Mouse (Mus musculus) heart, adult 9 months (tissue): ENCODE data around the gene Top2b.

Source experiments
- DNase-seq, 2 experiments: peaks; one replicate each; pipeline ENCODE4 v3.0.0; 2022; ENCODE audit warnings: low spot score in 2 of 2

The Top2b gene

DNA sequence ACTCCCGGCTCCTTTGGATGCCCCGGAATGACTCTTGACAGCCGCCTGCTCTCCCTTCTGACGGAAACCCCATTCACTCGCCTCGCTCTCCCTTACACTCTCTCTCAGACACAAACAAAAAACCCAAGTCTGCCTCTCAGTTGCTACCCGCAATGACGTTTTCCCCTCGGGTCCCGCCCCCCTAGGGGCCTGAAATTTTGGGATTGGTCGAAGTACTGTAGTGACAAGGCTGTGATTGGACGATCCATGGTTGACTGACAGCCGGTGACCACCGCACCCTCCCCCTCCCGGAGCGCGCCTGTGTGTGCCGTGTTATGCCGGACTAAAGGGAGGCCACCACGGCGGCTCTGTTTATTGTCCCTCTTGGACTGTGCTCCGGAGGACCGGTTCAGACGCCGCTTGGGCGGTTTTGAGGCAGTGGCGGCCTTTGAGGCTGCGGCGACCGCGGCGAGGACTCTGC is at the start of gene Top2b:
TSS of gene Top2b (plus strand) at position 302 of the 460 bp plus-strand sequence.
- peak; percentile 97 to 98 for DNase-seq

DNA sequence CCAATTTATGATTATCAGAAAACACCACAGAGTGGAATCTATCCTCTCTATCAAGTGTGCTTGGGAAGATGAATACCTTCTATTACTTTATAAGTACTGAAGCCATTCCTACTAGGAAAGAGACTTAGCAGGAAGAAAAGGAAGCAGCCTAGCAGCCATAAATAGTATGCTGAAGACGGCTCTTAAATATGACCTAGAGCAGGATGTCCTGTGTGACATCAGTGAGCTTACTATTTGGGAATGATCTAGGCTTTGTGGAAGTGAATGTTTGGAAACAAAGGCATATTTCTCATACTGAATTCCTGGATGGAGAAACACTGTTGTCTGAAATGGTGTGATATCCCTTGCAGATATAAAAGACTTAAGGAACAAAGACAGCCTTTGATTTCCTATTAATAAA is 48.3 kb upstream of the Top2b start:
- peak; percentile 13 to 24 for DNase-seq

DNA sequence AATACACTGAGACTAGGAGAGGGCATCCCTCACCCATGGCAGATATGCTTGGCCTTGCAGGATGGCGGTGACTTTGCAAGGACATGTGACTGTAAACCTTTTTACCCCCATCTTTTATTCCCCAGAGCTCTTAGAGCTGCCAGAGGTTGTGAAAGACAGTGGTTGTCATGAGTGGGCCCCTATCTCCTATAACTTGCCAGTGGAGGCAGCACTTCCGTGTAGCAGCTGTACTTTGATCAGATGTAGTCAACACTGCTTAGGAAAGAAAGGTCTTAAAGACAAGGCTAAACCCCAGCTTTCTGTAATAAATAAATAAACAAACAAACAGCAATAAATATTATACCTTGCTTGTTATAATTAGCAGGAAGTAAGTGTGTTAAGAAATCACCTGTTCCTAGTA is 45.2 kb upstream of the Top2b start:
- no peak for DNase-seq

DNA sequence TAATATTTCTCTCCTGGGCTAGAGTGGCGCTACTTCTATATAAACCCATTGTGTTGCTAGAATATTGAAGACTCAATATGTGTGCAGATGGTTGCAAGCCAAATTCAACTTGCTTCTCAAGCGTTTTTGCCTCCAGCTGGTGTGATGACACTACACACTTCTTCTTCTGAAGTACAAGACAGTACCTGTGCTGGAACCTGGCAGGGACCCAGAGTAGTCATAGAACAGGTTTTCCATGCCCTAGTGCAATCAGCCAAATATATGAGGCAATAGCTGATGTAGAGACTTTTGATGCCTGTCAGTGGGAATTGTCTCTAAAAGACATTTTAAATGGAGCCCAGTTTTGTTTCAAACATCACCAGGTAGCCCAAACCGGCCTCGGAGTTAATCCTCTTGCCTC is 40.6 kb upstream of the Top2b start:
- no peak for DNase-seq

DNA sequence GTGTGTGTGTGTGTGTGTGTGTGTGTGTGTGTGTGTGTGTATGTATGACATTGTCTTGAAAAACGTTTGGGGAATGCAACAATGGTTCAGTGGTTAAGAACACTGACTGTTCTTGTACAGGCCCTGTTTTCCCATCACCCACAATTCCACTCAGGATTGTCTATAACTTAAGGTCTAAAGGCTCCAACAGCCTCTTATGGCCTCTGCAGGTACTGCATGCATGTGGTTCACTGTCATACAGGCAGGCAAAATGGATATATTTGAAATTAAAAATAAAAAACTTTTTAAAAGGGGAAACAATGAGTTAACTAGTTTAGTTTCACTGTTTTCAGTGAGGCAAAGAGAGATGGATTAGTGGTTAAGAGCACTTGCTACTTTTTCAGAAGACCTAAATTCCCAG is 39.8 kb upstream of the Top2b start:
- no peak for DNase-seq

DNA sequence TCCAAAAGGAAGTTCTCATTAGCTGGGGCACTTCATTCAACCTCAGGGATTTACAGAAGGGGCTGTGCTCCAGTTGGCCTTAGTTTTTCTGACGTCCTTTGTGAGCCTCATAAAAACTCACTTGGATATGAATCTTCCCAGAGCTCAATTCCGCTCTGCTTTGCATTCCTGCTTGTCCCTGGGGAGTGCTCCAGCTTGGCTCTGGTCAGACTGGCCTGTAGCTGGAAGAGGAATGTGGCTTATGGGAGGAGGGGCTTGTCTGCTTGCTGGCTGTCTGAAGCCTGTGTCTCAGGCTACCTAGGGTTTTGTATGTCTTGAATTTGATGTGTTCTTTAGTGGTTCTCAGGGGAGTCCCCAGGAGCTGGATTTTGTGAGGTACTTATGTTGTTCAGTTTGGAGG is 36.4 kb upstream of the Top2b start:
- DNase-seq: peak; percentile 34 to 39

DNA sequence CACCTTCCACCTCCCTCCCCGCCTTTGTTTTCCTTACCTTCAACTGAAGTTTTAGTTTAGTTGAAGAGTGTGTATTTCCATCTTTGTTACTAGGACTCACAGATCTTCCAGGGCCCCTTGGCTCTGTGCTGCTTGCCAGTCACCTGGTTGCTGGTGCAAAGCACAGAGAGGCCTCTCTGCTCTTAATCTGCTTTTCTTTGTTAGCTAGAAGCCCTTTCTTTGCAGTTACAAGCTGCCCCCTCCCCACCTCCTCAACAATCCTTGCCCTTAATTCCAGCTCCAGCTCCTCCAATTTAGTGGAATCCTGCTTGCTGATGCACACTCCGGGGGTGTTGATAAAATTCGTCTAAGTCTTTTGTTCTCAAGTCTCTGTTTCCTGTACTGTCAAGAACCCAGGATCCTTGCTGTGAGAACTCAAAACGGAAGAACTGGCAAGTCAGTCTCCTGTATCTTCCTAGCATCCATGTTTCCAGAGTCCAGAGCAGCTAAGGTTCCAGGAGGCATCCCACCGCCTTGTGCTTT is 36.0 kb upstream of the Top2b start:
- no peak for DNase-seq

DNA sequence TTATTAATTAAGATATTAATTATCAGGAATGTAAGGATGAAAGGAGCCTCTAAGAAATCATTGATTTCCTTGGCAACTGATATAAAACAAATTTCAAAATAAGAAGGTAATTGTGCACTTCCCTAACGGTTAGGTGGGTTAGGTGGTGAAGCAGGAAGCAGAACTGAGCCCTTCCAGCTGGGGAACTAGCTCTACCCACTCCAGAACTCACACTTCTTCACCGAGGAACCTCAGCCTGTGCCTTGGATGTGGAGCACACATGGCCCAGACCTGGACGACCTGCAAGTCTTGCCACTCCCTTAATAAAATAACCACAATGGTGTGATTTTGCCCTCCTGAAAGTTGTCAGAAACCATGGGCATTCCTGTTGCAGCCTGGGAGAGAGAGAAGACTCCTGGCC is 35.2 kb upstream of the Top2b start:
- DNase-seq: no peak

DNA sequence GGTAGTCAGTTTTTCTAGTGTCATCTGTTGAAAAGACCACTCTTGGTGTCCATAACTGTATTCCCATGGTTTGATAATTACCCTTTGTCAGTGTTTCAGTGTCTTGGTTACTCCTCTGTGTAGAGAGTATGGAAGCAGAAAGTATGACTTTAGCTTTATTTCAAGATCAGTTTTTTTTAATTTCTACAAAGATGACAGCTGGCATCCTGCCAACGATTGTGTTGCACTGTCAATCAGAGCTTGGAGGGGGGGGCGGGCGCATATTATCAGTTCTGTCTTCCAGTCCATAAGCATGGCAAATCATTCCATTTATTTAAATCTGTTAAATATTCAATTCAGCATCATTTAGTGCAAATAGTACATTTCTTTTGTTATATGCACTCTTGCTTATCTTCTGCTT is 30.7 kb upstream of the Top2b start:
- no peak for DNase-seq

DNA sequence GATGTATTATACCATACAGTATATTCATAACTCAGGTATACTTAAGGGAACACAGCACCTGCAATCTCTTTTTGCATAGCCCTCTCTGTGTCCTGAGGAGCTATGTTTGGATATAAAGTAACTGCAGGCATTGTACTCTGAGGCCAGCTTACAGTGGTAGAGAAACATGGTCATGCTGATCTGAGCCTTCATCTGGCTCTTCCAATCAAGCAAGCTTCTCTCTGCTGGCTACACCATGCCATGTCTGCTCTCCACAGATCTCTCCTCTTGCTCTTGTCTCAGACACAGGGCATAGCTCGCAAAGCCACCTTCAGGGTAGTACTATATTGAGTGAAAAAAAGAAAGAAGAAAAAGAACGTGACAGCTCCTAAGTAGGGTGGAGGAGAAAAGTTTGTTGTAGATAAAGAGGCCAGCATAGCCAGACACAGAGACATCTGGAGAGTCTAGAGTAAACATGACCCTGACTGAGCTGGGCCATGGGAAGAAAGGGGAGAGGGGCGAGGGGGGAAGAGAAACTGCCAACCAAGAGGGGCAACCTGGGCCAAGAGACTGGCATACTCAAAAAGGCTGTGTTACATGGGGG is 29.1 kb upstream of the Top2b start:
- no peak for DNase-seq

DNA sequence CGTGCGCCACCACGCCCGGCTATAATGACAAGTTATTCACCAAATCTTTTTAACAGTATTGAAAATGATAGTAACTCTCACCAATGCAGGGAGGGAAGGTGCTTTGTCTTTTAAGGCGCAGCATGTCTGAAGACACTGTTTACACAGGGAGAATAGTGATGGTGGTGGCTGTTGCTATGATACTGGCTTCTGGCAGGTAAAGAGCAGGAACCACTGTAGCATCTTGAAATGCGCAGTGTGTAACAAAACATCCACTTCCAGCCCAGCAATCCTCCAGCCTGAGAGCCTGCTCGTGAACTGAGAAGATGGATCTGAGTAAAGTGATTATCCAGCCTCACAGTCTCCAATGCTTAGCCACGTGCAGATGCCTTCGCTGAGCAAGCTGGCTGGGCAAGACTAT is 17.5 kb upstream of the Top2b start:
- no peak for DNase-seq

DNA sequence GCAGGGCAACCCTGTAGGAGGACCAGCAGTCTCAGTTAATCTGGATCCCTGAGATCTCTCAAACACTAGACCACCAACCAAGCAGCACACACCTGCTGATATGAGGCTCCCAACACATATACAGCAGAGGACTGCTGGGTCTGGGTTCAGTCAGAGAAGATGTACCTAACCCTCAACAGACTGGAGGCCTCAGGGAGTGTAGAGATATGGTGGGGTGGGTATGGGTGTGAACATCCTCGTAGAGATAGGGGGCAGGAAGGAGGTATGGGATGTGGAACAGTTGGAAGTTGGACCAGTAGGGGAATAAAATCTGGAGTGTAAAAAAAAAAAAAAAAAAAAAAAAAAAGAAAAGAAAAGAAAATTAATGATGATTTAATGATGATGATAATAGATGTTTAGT is 5.3 kb upstream of the Top2b start:
- no peak for DNase-seq

DNA sequence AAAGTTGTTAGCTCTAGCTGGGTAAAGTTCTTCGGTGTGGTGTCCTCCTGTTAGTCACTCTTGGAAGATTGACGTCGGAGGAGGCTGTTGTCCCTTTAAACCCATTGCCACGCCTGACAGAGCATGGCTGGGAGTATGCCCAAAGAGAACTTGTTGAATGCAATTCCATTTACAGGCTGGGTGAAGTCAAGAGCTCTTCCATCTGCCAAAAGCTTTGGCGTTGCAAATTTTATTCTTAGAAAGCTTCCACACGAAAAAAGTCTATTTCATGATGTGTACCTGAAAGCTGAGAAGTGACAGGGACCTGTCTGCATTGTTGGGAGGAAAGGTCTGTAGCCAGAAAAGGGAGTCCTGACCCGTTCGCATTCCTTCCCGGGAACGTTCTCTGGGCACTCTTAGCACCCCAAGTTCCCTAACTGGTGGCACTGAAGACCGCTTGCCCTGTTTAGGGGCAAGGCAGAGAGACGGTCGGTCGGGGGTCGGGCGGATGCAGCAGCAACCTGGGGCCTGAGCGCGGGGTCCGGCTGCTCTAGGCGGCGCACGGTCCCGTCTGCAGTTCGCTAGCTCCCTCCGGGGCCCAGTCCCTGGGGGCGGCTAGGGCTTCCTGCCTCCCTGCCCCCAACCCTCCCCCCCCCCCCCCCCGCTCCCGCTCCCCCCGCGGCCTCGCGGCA is 683 bp upstream of the Top2b start:
- peak; percentile 50 to 64 for DNase-seq

DNA sequence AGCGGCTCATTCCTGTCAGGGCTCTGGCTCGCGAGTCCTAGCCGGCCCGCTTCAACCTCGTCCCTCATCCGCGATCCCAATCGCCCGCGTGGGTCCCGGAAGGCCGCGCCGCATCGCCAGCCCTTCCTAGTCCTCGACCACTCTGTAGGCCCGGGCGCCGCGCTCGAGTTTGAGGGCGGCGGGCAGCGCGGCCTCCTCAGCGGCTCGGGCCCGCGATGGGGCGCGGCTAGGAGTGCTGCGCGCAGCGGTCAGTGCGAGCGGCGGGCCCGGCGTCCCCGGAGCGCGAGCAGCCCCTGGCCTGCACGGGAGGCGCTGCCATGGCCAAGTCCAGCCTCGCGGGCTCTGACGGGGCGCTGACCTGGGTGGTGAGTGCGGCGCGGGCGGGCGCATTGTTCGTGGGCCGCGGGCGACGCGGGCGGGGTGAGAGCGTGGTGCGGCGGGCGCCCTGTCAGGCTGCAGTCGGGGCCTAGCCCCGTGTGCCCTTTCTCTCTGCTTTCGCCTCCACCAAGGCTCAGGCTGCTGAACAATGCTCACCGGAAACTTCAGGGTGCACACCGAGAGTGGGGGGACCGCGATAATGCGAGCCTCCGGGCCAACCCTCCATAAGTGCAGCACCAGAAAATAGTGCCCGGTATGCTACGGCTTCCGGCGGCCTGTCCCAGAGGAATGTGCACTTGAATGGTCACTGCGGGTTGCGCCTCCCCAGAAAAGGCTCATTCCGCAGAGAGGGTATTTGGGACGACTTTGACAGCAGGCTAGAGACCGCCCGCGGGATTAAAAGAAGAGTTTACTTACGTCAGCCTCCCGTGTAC is 589 bp downstream of the Top2b start:
- peak; percentile 63 to 64 for DNase-seq

DNA sequence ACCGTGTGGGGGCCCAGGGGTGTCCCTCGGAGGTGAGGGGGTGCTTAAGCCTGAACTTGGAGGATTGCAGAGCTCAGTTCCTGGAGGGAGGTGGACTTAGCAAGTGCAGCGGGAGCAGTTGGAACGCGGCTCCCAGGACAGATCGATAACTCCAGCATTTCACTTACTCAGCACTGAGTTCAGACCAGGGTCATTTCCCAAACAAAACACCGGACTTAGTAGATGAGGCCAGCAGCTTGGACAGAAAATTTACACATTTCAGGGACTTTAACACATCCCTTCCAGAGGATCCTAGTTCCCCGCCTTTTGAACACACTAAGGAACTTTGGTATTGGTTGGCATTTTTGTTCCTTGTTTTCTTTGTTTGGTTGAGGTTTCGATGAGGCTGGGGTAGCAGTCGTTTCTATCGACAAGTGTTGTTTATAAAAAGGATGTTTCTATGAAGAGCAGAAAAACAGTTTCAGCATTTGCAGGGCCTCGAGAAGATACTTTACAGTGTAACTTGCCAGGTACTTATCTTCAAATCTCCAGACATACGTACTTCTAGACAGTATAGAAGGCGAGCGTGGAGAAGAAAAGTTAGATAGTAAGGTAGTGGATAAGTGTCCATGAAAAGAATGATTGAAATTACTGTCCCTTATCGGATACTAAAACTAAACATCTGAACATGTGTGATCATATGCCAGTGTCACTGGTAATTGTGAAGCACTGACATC is 1.4 kb downstream of the Top2b start:
- DNase-seq: no peak

DNA sequence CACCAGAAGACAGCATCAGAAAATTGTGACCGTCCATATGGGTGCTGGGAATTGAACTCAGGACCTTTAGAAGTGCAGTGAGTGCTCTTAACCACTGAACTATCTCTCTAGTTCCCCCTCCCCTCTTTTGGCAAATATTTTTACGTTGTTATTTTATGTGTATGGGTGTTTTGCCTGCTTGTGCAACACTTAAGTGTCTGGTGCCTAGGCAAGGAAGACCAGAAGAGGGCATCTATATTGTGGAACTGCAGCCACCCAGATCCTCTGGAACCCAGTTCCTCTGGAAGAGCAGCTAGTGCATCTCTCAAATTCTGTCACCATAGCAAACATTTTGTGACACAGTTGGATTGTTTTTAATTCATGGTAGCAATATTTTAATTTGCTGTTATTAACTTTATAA is 2.0 kb downstream of the Top2b start:
- DNase-seq: no peak

DNA sequence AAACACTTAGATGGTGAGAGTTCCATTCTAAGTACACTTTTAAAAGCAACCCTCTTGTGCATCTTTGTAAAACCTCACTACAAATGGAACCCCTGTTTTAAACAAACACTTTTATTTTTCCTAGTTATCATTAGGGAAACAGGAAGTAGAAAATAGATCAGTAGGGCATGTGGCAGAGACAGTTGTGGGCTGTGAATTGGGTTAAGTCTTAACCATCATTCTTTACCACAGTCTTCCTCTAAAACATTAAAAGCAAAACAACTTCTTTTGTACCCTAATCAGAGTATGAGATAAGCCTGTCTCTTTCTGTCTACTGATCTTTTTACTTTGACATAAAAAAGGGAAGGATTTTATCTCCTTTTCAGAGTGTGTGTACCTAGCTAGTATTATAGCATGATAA is 7.8 kb downstream of the Top2b start:
- no peak for DNase-seq

DNA sequence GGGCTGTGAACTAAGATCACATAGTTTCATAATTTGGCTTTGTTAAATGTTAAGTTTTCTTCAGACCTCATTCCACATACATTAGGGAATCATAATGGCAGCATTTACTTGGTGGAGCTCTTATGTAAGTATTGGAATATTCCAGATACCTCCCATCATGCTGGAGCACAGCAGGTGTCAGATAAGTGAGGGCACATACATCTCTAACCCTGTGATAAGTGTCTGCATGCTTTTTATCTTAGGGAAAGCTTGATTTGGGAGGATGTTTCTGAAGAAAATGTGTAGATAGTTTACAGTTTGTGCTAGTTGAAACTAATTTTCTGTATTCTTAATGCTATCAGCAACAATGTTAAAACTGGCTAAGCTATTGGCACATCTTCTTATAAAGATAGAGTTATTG is 8.2 kb downstream of the Top2b start:
- DNase-seq: no peak

DNA sequence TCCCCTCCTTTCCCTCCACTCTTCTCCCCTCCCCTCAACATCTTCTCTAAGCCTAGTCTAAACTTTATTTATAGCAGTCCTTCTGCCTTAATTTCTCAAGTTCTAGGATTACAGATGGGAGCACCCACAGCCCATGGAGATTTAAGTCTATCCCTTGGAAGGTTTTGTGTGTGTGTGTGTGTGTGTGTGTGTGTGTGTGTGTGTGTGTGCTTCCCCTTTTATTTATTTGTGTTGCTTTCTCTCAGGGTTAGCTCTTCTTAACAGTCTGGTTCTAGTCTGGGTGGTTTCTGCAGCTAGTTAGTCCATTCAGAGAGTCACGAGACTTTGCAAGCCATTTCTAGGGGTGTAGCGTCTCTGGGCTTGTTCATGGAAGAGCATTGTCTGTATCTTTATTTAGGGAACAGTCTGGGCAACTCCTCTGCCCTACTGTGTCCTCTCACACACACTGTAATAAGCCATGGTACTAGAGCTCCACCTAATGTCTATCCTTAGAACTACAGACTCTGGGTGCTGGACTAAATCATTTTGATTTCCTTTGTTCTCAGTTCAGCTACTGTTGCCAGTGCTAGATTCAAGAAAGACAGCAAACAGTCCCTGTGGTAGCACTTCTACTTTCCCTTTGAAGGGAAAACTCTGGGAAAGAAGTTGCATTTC is 15.1 kb downstream of the Top2b start:
- peak; percentile 68 to 78 for DNase-seq

DNA sequence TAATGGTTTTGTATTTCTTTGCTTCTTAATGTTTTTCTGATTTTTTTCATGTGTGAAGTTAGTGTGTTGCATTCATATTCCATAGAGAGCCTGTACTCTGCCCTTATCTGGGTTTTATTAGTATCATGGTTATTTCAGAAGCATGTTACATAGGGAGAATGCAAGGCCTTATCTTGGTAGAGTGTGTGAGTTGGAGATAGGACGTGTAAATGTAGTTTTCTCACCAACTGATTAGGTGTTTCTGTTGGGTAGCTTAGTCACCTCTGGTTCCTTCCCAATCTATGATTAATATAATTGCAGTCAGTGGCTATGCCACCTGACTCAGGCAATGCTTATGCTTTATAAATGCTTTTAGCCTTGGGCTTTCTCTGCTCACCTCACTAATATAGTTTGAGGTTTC is 19.8 kb downstream of the Top2b start:
- no peak for DNase-seq

DNA sequence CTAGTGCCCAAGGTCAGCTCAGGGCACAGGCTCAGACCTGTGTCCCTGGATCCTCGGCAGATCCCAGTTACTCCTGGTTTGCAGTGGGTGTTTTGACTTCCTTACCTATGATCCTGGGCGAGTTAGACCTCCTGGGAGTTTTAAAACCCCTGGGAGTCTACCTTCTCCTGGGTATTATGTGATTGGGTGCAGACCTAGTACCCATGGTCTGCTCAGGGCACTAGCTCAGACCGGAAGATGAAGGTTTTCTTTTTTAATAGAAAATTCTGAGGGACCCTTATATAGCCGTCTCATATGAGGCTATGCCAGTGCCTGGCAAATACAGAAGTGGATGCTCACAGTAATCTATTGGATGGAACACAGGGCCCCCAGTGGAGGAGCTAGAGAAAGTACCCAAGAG is 40.2 kb downstream of the Top2b start:
- DNase-seq: no peak

DNA sequence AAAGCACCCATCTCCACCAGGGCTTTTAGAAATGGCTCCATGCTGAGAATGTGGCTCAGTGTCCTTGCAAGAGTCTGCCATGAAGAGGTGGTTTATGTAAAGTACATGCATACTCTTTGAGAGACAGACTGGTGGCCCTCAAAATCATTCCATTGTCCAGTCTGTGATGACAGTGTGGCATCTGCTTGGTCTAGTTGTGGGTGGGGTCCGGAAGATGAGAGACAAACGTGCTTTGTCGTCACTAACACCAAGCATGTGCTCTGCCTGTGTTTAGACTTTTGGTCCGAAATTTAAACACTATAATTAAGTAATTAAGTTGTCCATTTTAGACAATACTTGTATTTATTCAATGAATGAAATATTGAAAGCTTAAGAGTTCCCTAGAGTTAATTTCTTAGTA is 49.2 kb downstream of the Top2b start:
- DNase-seq: no peak
